In genomic region chr10:79530241-79530640, GRCm38 (mm10) we compare ENCODE assay signal across 24 mouse cellular contexts. TPM values are rescaled to one million over a fixed set of nuclear protein-coding genes. Genes with fewer than 3 reads are reported as not detected.
DNase-seq lines count a peak whose midpoint lies in the region; ATAC-seq lines count a peak whose summit lies in the region.
"Had no signal": no experiment of that assay in that cellular context is flagged by ENCODE, and none has a peak within 500 bp of the region (broad histone marks: within the 10 kb centered on the region; RNA-seq: fewer than 3 reads in every experiment).

No protein-coding gene starts in this region.

- peaks cover 10% of the 10 kb centered on the region for H3K27me3 ChIP-seq in heart, embryonic 11.5 days (ENCODE audit: control insufficient read depth, insufficient read depth, low read length)
- no peaks in the 10 kb centered on the region for H3K27me3 ChIP-seq in liver, embryonic 11.5 days (replicated peaks; ENCODE audit: control insufficient read depth, insufficient read depth, low read length)
- H3K27me3 ChIP-seq: embryonic facial prominence, embryonic 15.5 days; kidney, embryonic 15.5 days; limb, embryonic 13.5 days had no signal

- H3K4me1 ChIP-seq in heart, embryonic 11.5 days (ENCODE audit: control insufficient read depth, insufficient read depth, low read length), result 0 out of 2 replicates have a peak, but pooled peaks cover 10% of the 10 kb centered on the region
- H3K4me1 ChIP-seq in liver, embryonic 11.5 days (replicated peaks; ENCODE audit: control insufficient read depth, insufficient read depth, low read length), result peaks cover 14% of the 10 kb centered on the region

- no peak overlapping the region for H3K9ac ChIP-seq in heart, embryonic 11.5 days (ENCODE audit: low read depth, low read length)
- no peak overlapping the region for H3K9ac ChIP-seq in liver, embryonic 11.5 days (ENCODE audit: low read depth, low read length)
- H3K9ac ChIP-seq: embryonic facial prominence, embryonic 15.5 days; kidney, embryonic 15.5 days; limb, embryonic 13.5 days had no signal

- no peak overlapping the region for H3K4me2 ChIP-seq in heart, embryonic 11.5 days
- no peak overlapping the region for H3K4me2 ChIP-seq in liver, embryonic 11.5 days
- H3K4me2 ChIP-seq: embryonic facial prominence, embryonic 15.5 days; kidney, embryonic 15.5 days; limb, embryonic 13.5 days had no signal

- no peak overlapping the region for H3K27ac ChIP-seq in heart, embryonic 11.5 days (ENCODE audit: low read depth, low read length)
- H3K27ac ChIP-seq in liver, embryonic 11.5 days (ENCODE audit: low read depth, low read length), result no peak overlapping the region
- H3K27ac ChIP-seq: embryonic facial prominence, embryonic 15.5 days; heart, adult 2 months; kidney, embryonic 15.5 days; limb, embryonic 13.5 days had no signal

- DNase-seq in heart, adult 11 months, result peak; percentile 79
- DNase-seq in liver, embryonic 11.5 days (ENCODE audit: low spot score), result peak; percentile 23
- DNase-seq in liver, result no peak
- DNase-seq in spleen, postnatal 4 days (ENCODE audit: low spot score in 2 of 2), result peak; percentile 8 to 53
- no peak for DNase-seq in spleen, postnatal 36 days (ENCODE audit: low spot score in 2 of 2)
- no peak for DNase-seq in natural killer cell, adult 2 months (ENCODE audit: low spot score in 2 of 2)
- DNase-seq: adrenal gland, postnatal 25 days; B cell, adult 2 months; cerebellum, adult 11 months; embryo, embryonic 11 days; gastrocnemius, postnatal 10 days; heart, adult 2 months; retina, postnatal 1 day had no signal

- H3K36me3 ChIP-seq in heart, embryonic 11.5 days (ENCODE audit: control insufficient read depth, insufficient read depth, low read length), result peaks cover 3% of the 10 kb centered on the region; the same call in 1 of the 2 replicates
- H3K36me3 ChIP-seq in liver, embryonic 11.5 days (ENCODE audit: control insufficient read depth, insufficient read depth, low read length), result peaks cover 4% of the 10 kb centered on the region; the same call in 1 of the 2 replicates

- ATAC-seq in heart, embryonic 11.5 days (replicated peaks; ENCODE audit: insufficient number of reproducible peaks, low FRiP score, low TSS enrichment), result no peak
- no peak for ATAC-seq in liver, embryonic 11.5 days (replicated peaks; ENCODE audit: low FRiP score)

- H3K9me3 ChIP-seq in heart, embryonic 11.5 days (replicated peaks; ENCODE audit: control insufficient read depth, low read length), result no peaks in the 10 kb centered on the region
- H3K9me3 ChIP-seq in liver, embryonic 11.5 days (ENCODE audit: control insufficient read depth, low read length), result no peaks in the 10 kb centered on the region
- H3K9me3 ChIP-seq: embryonic facial prominence, embryonic 15.5 days; kidney, embryonic 15.5 days; limb, embryonic 13.5 days had no signal

- WGBS in heart, embryonic 11.5 days (ENCODE audit: insufficient replicate concordance), result 74% methylated on average over 8 of the region's 8 CpGs
- 73% methylated on average over 8 of the region's 8 CpGs for WGBS in liver, embryonic 11.5 days

- no peak overlapping the region for H3K4me3 ChIP-seq in heart, embryonic 11.5 days (ENCODE audit: low read depth, low read length)
- H3K4me3 ChIP-seq in liver, embryonic 11.5 days (ENCODE audit: low read depth, low read length), result no peak overlapping the region
- H3K4me3 ChIP-seq: embryonic facial prominence, embryonic 15.5 days; heart, adult 2 months; kidney, embryonic 15.5 days; limb, embryonic 13.5 days had no signal

RNA-seq across cellular contexts. Expression of gene Plpp2, which starts 3.4 kb away (rescaled TPM):
- polyA plus RNA-seq in heart, embryonic 11.5 days (2014; fragmentation: Nextera tagmentation; extraction: Ambion mirVana), result 14.2 and 15.6 TPM in 2 replicates
- 27.1 and 30.1 TPM in 2 replicates for polyA plus RNA-seq in liver, embryonic 11.5 days (2014; fragmentation: Nextera tagmentation; extraction: Ambion mirVana)

RNA-seq across cellular contexts. Expression of gene Mier2, which starts 24.8 kb away (rescaled TPM):
- 26.5 and 29.3 TPM in 2 replicates for polyA plus RNA-seq in heart, embryonic 11.5 days (2014; fragmentation: Nextera tagmentation; extraction: Ambion mirVana)
- 33.1 and 36.5 TPM in 2 replicates for polyA plus RNA-seq in liver, embryonic 11.5 days (2014; fragmentation: Nextera tagmentation; extraction: Ambion mirVana)

RNA-seq across cellular contexts. Expression of gene Theg, which starts 56.9 kb away (rescaled TPM):
- not detected in 2 replicates for polyA plus RNA-seq in heart, embryonic 11.5 days (2014; fragmentation: Nextera tagmentation; extraction: Ambion mirVana)
- polyA plus RNA-seq in liver, embryonic 11.5 days (2014; fragmentation: Nextera tagmentation; extraction: Ambion mirVana), result not detected in 2 replicates
- polyA plus RNA-seq: embryonic facial prominence, embryonic 15.5 days; heart, embryonic 16.5 days; hindbrain, embryonic 11.5 days; kidney, embryonic 15.5 days; large intestine, adult 2 months; limb, embryonic 13.5 days; liver, embryonic 16.5 days; neural tube, embryonic 11.5 days; stomach, embryonic 14.5 days; thymus, postnatal 0 days had no signal

Comparison
In these comparisons a context has a peak if more than half of its experiments do, and no peak if none do; other contexts are left out.
1. DNase-seq: peak in heart, adult 11 months (single experiment), liver, embryonic 11.5 days (single experiment) and spleen, postnatal 4 days (2 of 2); none in liver (single experiment), spleen, postnatal 36 days (0 of 2) and natural killer cell, adult 2 months (0 of 2).